Mouse (Mus musculus) erythroblast, embryonic 14.5 days (primary cell): ENCODE data around the gene Myo1d. TPM values are rescaled to one million over a fixed set of nuclear protein-coding genes. Genes with fewer than 3 reads are reported as not detected.

Experiments
- H3K27me3 ChIP-seq: 2 replicates; pipeline ENCODE4 v1.6.1; 2012; ENCODE audit warnings: inconsistent platforms; ENCODE audit not compliant: control insufficient read depth
- H3K36me3 ChIP-seq: 2 replicates; pipeline ENCODE4 v1.6.1; 2012; ENCODE audit warnings: mild to moderate bottlenecking, inconsistent platforms; ENCODE audit not compliant: control insufficient read depth
- H3K4me1 ChIP-seq: 2 replicates; pipeline ENCODE4 v1.6.1; 2012; ENCODE audit warnings: inconsistent platforms; ENCODE audit not compliant: control insufficient read depth
- H3K4me3 ChIP-seq: replicated peaks from 2 replicates; pipeline ENCODE3; 2012; ENCODE audit warnings: moderate library complexity, mild to moderate bottlenecking, inconsistent platforms
- H3K9me3 ChIP-seq: 2 replicates; pipeline ENCODE4 v1.6.1; 2012; ENCODE audit warnings: low read length, inconsistent platforms, mixed read lengths; ENCODE audit not compliant: control insufficient read depth
- GATA1 ChIP-seq: IDR thresholded peaks from 2 replicates; pipeline ENCODE4 v1.6.1; 2012; ENCODE audit warnings: low read length, inconsistent platforms, mixed read lengths
- TAL1 ChIP-seq: IDR thresholded peaks from 3 replicates; pipeline ENCODE4 v1.6.1; 2012; ENCODE audit warnings: low read length, inconsistent platforms, mixed read lengths
- polyA plus RNA-seq: library from polyadenylated mRNA; stranded (reverse); fragments of >175 nt; gene quantifications from 2 replicates; pipeline ENCODE4 v1.2.3, GENCODE M21; 2012

Gene Myo1d
- polyA plus RNA-seq, 1 experiment = 1.9 TPM

DNA sequence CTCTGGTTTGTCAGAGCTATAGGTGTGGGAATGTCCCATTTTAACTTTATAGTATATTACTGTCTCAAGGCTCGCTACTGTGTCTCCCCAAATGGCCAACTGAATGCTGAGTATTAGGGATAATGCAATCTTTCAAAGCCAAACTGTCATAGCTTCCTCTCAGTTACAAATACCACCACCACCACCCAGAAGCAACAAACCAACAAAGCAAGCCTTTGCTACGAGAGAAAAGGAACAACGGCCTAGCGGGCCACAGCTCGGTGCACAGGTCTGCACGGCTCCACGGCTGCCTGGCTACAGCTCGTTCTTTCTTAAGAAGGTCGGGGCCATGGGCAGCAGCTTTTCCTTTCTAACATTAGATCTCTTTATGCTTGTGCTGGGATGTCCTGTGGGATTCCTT, 285.0 kb downstream of the Myo1d start:
- no peaks in the 10 kb centered on the region; the same call in 1 of the 2 replicates for H3K27me3 ChIP-seq
- H3K9me3 ChIP-seq = no peaks in the 10 kb centered on the region
- no peaks in the 10 kb centered on the region for H3K4me1 ChIP-seq
- TF ChIP-seq TAL1 (no peak), GATA1 (no peak)
- no peak overlapping the region for H3K4me3 ChIP-seq
- H3K36me3 ChIP-seq = no peaks in the 10 kb centered on the region

DNA sequence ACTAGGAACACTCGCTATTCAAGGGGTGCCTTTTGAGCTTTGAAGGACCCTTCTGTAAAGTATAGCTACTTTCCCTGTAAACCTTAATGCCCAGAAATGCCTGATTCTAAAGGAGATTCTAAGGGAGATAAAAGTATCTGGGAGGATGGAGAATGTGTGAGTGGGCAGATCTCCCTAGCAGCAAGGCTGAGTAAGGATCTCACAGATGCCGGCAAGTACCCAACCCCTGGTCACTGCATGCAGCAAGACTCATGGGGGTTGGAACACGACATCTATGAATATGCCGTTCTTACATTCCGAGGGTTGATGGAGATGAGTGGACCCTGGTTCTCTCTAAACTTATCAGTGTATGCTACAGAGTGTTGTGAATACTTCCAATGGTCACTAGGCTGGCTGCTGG, 286.6 kb downstream of the Myo1d start:
- H3K4me1 ChIP-seq = no peaks in the 10 kb centered on the region
- no peak overlapping the region for H3K4me3 ChIP-seq
- TF ChIP-seq GATA1 (no peak), TAL1 (no peak)
- no peaks in the 10 kb centered on the region for H3K9me3 ChIP-seq
- no peaks in the 10 kb centered on the region; the same call in none of the 2 replicates for H3K27me3 ChIP-seq
- H3K36me3 ChIP-seq = no peaks in the 10 kb centered on the region

DNA sequence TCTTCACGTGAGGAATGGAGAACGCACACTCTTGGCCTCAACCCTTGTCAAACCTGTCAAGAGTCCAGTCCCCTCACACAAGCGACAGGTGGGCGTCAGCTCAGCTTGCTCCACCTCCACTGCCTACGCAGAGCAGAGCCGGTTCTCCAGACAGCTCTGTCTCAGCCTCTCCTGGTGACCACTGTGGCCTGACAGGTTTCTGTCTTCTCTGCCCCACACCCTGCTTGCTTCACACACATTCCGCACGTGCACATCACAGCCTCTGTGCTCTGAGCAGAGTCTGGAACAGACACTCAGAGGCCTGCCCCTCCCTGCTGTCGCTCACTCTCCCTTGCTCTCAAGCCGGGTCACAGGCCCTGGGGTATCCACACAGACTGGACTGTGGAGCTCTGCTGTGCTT, 289.0 kb downstream of the Myo1d start:
- H3K4me1 ChIP-seq = no peaks in the 10 kb centered on the region
- no peaks in the 10 kb centered on the region; the same call in none of the 2 replicates for H3K27me3 ChIP-seq
- no peak for TF ChIP-seq GATA1
- TF ChIP-seq TAL1 = no peak
- H3K36me3 ChIP-seq = no peaks in the 10 kb centered on the region
- no peak overlapping the region for H3K4me3 ChIP-seq
- no peaks in the 10 kb centered on the region for H3K9me3 ChIP-seq

DNA sequence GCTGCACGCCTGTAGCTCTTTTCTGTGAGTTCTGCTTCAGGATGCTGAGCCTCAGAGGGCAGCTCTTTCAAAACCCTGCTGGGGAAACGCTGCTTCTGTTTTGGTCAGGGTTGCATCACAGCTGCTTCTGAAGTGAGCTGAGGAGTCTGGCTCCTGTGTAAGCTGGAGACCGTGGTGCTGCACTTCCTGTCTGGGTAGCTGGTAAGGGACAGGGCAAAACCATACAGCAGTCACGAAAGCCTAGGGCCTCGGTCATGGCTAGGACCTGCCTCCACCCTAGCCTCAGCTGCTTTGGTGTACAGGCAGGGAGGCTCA, 290.0 kb downstream of the Myo1d start:
- no peak for TF ChIP-seq GATA1
- no peak for TF ChIP-seq TAL1
- Histone ChIP-seq H3K36me3 (no peaks in the 10 kb centered on the region), H3K27me3 (no peaks in the 10 kb centered on the region; the same call in none of the 2 replicates), H3K9me3 (no peaks in the 10 kb centered on the region), H3K4me1 (no peaks in the 10 kb centered on the region), H3K4me3 (no peak overlapping the region)

DNA sequence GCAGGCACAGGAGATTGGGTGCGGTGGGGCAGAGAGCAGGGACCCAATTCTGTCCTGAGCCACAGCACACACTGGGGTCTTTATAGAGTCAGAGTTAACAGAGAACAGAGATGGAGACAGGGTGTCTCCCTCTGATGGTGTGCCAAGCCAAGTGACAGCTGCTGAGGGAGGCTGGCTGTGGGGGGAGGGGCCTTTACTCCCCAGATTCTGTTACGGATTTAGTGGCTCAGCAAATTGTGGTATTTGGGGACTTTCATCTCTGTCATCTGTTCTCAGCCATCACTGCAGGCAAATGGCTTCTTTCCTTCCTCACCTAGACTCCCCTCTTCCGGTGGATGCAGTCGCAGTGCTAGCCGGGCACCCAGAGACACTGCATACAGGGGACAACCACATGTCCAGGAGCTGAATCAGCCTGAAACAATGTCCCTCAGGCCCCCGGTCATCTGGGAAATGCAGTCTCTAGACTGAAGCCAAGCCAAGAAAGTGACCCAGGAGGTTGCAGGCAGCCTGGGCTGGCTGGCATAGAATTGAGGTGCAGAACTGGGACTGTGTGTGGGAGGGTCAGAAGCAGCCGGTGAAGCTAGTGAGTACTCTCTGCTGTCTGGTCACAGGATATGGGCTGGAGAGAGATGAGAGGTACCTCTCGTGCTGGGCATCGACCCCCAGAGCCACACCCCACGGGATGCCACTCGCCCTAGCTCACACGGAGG, 290.5 kb downstream of the Myo1d start:
- Histone ChIP-seq H3K4me3 (no peak overlapping the region), H3K36me3 (no peaks in the 10 kb centered on the region), H3K27me3 (no peaks in the 10 kb centered on the region; the same call in none of the 2 replicates), H3K4me1 (no peaks in the 10 kb centered on the region), H3K9me3 (no peaks in the 10 kb centered on the region)
- TF ChIP-seq TAL1 (no peak), GATA1 (no peak)

DNA sequence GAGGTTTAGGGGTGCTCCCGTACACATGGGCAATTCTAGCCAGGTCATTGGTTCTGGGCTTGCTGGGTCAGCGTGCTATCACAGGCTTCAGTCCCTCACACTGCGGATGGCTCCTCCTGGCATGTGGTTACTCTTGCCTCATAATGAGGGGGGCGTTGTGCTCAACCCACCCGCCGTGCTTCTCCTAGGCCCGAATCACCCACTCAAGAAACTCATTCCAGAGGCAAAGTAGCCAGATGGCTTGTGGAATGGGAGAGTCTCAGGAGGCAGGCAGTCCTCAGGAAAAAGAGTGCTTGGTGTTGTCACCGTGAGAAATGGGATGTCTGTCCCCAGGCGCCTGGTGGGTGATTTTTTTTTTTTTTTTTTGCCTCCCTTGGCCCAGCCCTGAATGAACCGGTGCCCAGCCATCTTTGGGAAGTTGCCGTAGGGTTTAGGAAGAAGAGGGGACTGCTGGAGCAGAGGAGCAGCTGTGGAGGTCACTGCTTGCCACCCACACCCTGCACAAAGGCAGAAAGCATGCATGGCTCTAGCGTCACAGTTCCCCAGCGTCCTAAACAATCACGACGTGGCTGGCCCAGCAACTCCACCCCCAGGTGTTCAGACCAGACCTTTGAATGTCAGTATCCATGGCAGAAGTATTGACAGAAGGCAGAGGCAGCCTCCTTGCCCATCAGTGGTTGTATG, 291.8 kb downstream of the Myo1d start:
- no peaks in the 10 kb centered on the region for H3K9me3 ChIP-seq
- H3K36me3 ChIP-seq = no peaks in the 10 kb centered on the region
- H3K4me1 ChIP-seq = no peaks in the 10 kb centered on the region
- H3K4me3 ChIP-seq = no peak overlapping the region
- no peaks in the 10 kb centered on the region; the same call in none of the 2 replicates for H3K27me3 ChIP-seq
- TF ChIP-seq GATA1 (no peak), TAL1 (no peak)

DNA sequence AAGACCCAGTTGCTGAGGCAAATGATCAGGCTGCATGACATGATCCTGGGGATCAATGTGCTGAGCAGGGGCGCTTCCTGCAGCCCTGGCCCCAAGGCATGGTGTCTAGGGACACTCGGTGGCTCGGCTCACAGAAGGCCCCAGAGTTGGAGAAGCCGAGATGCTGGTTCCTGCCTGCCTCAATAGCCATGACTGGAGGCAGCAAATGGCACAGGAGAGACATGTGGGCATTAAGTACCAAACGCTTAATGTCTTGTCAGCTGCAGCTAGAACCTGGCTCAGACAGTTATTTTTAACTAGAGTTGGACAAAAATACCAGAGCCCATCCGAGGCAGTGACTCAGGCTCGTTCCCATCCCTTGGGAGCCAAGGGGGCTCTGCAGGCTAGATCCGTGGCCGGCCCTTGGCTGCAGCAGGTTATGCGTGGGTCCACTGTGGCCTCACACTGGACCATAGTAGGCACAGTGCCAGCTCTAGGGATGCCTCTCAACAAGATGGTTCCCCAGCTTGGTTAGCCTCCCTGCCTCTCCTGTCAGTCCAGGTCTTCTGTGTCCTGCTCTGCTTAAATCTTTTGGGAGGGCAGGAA, 294.1 kb downstream of the Myo1d start:
- no peak overlapping the region for H3K4me3 ChIP-seq
- H3K9me3 ChIP-seq = no peaks in the 10 kb centered on the region
- no peaks in the 10 kb centered on the region; the same call in none of the 2 replicates for H3K27me3 ChIP-seq
- TF ChIP-seq TAL1 (no peak), GATA1 (no peak)
- no peaks in the 10 kb centered on the region for H3K4me1 ChIP-seq
- H3K36me3 ChIP-seq = no peaks in the 10 kb centered on the region

DNA sequence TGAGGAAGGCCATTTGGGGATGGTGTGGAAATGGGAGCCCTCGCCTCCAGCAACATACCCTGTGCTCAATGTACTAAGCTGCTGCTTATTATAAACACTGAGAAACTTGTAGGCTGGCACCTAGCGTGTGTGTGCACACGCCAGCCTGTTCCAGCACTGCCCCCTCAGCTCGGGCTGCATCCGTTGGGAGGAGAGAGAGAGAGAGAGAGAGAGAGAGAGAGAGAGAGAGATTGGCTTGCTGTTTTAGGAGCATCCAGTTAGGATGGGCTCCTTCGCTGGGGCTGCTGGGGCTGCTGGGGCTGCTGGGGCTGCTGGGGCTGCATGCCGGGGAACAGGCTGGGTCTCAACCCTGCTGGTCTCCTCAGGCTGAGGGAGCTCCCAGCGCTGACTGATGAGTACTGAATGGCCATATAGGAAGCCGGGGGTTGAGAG, 294.7 kb downstream of the Myo1d start:
- Histone ChIP-seq H3K4me3 (no peak overlapping the region), H3K9me3 (no peaks in the 10 kb centered on the region), H3K4me1 (no peaks in the 10 kb centered on the region), H3K36me3 (no peaks in the 10 kb centered on the region), H3K27me3 (no peaks in the 10 kb centered on the region; the same call in 1 of the 2 replicates)
- TF ChIP-seq TAL1 (no peak), GATA1 (no peak)

DNA sequence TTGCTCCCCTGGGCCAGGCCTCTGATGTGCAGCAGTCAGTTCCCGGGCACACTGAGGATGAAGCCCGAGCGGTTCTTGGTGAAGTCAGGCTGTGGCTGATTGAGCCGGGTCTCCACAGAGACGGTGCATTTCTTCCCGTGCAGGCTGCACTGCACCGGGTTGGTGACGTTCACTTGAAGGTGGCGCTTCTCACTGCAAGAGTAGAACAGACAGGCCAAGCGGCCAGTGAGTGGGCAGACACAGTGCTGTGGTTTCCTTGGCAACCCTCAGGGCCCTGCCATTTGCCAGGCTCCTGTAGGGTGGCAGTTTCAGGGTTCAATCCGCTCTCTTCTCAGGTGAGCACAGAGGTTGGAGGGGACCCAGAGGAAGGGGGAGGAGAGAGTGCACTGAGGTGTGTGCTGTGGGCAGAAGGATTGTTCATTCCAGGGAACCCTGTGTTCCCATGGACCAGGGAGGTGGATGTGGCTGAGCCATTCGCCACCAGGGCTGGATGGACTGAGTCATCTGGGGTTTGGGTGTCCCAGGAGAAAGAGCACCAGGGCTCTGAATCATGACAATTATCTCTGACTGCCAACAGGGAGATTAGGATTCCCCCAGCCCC, 295.5 kb downstream of the Myo1d start:
- Histone ChIP-seq H3K9me3 (no peaks in the 10 kb centered on the region), H3K36me3 (no peaks in the 10 kb centered on the region; the same call in 1 of the 2 replicates), H3K4me3 (no peak overlapping the region), H3K27me3 (no peaks in the 10 kb centered on the region; the same call in 1 of the 2 replicates), H3K4me1 (no peaks in the 10 kb centered on the region)
- TF ChIP-seq TAL1 = no peak
- TF ChIP-seq GATA1 = no peak
